Mouse (Mus musculus) midbrain, embryonic 11.5 days (tissue): ENCODE measurements around the gene Urgcp. TPM values are rescaled to one million over a fixed set of nuclear protein-coding genes. Genes with fewer than 3 reads are reported as not detected.

ENCODE experiments used
- ATAC-seq: fragments of 200-750 bp; cut with Nextera tagmentation; 2 replicates; pipeline ENCODE4 v1.8.0; 2017; ENCODE audit warnings: moderate TSS enrichment, moderate library complexity; ENCODE audit not compliant: low FRiP score
- DNase-seq: peaks from one replicate; pipeline ENCODE4 v3.0.0; 2015; ENCODE audit warnings: low spot score; ENCODE audit errors: missing footprints
- H3K27ac ChIP-seq: fragments of 300-500 bp; sonication (generic); 2 replicates; pipeline ENCODE4 v1.5.1; 2014; ENCODE audit warnings: low read depth, low read length
- H3K27me3 ChIP-seq: fragments of 300-500 bp; sonication (generic); 2 replicates; pipeline ENCODE4 v1.6.1; 2014; ENCODE audit warnings: mild to moderate bottlenecking, low read length, moderate library complexity, mixed read lengths; ENCODE audit not compliant: control insufficient read depth, insufficient read depth
- H3K36me3 ChIP-seq: fragments of 300-500 bp; sonication (generic); 2 replicates; pipeline ENCODE4 v1.6.1; 2014; ENCODE audit warnings: mild to moderate bottlenecking, low read length, moderate library complexity, mixed read lengths; ENCODE audit not compliant: control insufficient read depth, insufficient read depth
- H3K4me1 ChIP-seq: fragments of 300-500 bp; sonication (generic); 2 replicates; pipeline ENCODE4 v1.6.1; 2014; ENCODE audit warnings: low read length; ENCODE audit not compliant: control insufficient read depth, insufficient read depth
- H3K4me2 ChIP-seq: fragments of 300-500 bp; sonication (generic); 2 replicates; pipeline ENCODE4 v1.6.1; 2014; ENCODE audit warnings: mild to moderate bottlenecking, moderate library complexity
- H3K4me3 ChIP-seq: fragments of 300-500 bp; sonication (generic); 2 replicates; pipeline ENCODE4 v1.5.1; 2014; ENCODE audit warnings: low read depth, low read length
- H3K9ac ChIP-seq: fragments of 300-500 bp; sonication (generic); 2 replicates; pipeline ENCODE4 v1.6.1; 2014; ENCODE audit warnings: low read length
- H3K9me3 ChIP-seq: fragments of 300-500 bp; sonication (generic); 2 replicates; pipeline ENCODE4 v1.6.1; 2016; ENCODE audit warnings: low read length; ENCODE audit not compliant: control insufficient read depth
- WGBS: fragments of 180-500 bp; shearing (Covaris S2); extraction: QIAGEN DNeasy Blood & Tissue Kit; methylation state at CpG from one replicate; pipeline ENCODE4 v1.1.7; 2014; 5-methylcytosine and 5-hydroxymethylcytosine counted together
- polyA plus RNA-seq: library from polyadenylated mRNA; unstranded; fragments of >200 nt; fragmentation: Nextera tagmentation; extraction: Ambion mirVana; gene quantifications from 2 replicates; pipeline ENCODE4 v1.2.1, GENCODE M21; 2014

Urgcp gene
- polyA plus RNA-seq, 1 experiment from 2014 or later: 11.7 TPM

DNA sequence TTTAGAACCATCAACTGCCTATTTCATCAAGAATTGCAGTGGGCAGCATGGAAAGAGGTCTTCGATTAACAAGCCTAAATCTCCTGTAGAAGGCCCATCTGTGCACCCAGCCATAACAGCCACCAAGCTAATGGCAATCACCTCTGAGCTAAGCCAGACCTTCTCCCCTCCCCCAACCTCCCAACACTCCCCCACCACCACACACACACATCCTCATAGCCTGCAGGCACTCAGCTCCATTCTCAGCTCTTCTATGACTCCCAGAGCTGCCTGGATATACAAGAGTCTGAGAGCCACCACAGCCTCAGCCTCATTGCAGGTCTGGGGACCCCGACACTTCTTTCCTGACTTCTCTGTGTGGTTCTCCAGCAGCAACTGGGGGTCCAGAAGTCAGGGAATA, 8.4 kb downstream of the Urgcp start:
- Histone ChIP-seq H3K9ac (no peak overlapping the region), H3K4me2 (no peak overlapping the region), H3K9me3 (no peaks in the 10 kb centered on the region), H3K4me3 (no peak overlapping the region), H3K27ac (no peak overlapping the region), H3K27me3 (no peaks in the 10 kb centered on the region), H3K36me3 (peaks cover 5% of the 10 kb centered on the region; the same call in 1 of the 2 replicates), H3K4me1 (no peaks in the 10 kb centered on the region)
- WGBS: 77% methylated on average over 2 of the region's 2 CpGs
- DNase-seq: no peak
- ATAC-seq: no peak

DNA sequence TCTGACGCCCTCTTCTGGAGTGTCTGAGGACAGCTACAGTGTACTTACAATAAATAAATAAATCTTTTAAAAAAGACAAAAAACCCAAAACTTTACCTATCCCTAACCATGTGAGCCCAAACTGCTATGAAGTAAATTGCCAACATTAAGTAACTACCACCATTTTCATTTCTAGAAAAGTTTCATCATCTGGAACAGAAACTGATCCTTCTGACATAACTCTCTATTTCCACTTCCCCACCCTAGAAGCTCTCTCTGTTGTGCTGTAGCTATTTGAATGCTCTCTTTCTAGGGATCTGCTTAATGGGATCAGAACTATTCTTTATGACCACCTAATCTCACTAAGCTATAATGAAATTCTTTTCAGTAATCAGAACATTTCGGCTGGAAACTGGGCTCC, 17.2 kb downstream of the Urgcp start:
- Histone ChIP-seq H3K4me1 (peaks cover 7% of the 10 kb centered on the region; the same call in 1 of the 2 replicates), H3K36me3 (no peaks in the 10 kb centered on the region), H3K27me3 (no peaks in the 10 kb centered on the region; the same call in 1 of the 2 replicates), H3K27ac (no peak overlapping the region), H3K4me3 (no peak overlapping the region), H3K4me2 (no peak overlapping the region), H3K9me3 (no peaks in the 10 kb centered on the region), H3K9ac (no peak overlapping the region)
- no peak for ATAC-seq
- DNase-seq: no peak
- WGBS: 84% methylated on average over 2 of the region's 2 CpGs

DNA sequence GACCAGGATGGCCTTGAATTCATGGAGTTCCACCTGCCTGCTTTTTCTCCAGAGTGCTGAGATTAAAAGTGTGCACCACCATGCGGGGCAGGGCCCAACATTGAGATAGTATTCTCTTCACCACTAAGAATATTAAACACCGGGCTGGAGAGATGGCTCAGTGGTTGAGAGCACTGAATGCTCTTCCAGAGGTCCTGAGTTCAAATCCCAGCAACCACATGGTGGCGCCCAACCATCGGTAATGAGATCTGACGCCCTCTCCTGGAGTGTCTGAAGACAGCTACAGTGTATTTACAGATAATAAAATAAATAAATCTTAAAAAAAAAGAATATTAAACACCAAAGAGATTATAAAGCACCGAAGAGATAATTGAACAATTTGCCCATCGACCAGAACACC, 20.1 kb downstream of the Urgcp start:
- Histone ChIP-seq H3K36me3 (no peaks in the 10 kb centered on the region), H3K27ac (no peak overlapping the region), H3K4me3 (no peak overlapping the region), H3K4me2 (no peak overlapping the region), H3K9me3 (no peaks in the 10 kb centered on the region), H3K9ac (no peak overlapping the region), H3K4me1 (peaks cover 7% of the 10 kb centered on the region; the same call in 1 of the 2 replicates), H3K27me3 (no peaks in the 10 kb centered on the region; the same call in 1 of the 2 replicates)
- WGBS: 78% methylated on average over 7 of the region's 7 CpGs
- ATAC-seq (no peak), DNase-seq (no peak)

DNA sequence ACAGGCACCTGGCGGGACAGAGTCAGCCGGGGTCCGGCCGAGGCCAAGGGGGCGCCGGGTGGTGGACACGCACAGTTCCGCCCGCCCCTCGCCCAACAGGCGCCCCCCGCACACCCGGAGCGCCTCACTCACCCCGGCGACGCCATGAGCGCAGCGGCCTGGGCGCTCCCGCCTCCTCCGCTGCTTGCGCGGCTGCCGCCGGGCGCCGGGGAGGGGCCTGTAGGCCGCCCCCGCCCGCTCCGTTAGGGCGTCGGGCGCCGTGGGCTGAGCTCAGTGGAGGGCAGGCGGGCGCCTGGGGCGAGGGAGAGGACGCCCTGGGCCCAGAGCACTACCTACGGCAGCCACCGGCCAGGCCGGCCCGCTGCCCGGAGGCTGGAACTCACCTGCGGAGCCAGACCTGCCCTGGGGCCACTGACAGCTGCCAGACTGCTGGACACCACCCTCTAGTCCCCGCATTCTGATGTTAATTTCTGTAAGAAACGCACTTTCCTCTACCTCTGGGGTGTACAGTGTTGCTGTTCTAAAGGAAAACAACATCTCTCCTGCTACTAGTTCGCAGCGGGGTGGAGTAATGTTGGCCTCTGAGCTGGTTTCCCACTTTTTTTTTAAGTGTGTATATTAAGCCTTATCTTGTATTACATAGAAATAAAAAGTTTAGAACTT, 21.1 kb downstream of the Urgcp start:
- Histone ChIP-seq H3K4me1 (peaks cover 7% of the 10 kb centered on the region; the same call in 1 of the 2 replicates), H3K27me3 (no peaks in the 10 kb centered on the region; the same call in 1 of the 2 replicates), H3K4me3 (peak overlapping the region; percentile 72), H3K27ac (no peak overlapping the region; the same call in 1 of the 2 replicates), H3K36me3 (no peaks in the 10 kb centered on the region), H3K9me3 (no peaks in the 10 kb centered on the region), H3K9ac (peak overlapping the region; percentile 90), H3K4me2 (peak overlapping the region; percentile 96)
- DNase-seq: peak; percentile 92
- WGBS: 1% methylated on average over 45 of the region's 50 CpGs
- ATAC-seq: peak; percentile 90

DNA sequence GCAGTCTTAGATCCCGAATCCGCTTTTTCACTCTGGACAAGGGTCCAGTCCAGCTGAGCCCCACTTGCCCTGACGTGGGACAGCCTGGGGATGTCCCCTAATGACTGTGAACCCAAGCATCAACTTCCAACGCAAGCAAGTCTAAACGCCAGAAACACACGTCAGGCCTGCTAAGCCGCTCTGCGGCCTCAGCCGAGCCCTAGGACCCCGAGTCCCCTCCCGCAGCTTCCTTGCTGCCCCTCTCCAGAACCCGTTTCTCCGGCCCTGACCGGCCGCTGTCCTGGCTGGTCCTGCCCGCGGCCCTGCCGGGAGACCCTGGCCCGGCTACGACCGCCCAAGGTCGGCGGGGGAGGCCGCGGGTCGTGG, 21.6 kb downstream of the Urgcp start:
- peak; percentile 95 for DNase-seq
- peak; percentile 73 for ATAC-seq
- under 1% methylated on average over 25 of the region's 26 CpGs for WGBS

DNA sequence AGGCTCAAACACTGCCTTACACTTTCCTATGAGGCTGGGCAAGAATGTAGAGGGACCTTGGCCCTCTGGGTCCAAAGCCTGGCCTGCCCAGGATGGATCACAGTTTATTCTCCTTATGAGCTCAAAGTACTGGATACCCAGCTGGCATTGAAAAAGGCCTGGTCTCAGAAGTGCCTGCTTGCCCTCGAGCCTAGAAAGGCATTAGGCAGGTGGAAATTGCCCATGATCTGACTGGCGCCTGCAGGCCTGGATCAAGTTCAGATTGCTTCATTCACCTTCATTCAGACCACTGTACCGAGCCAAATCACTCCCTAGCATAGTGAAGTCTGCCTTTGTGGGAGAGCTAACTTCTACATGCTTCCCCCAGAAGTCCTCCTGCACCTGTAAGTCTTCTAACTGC, 22.3 kb downstream of the Urgcp start:
- Histone ChIP-seq H3K27me3 (no peaks in the 10 kb centered on the region), H3K4me3 (no peak overlapping the region), H3K27ac (no peak overlapping the region), H3K4me2 (no peak overlapping the region), H3K9me3 (no peaks in the 10 kb centered on the region), H3K4me1 (peaks cover 7% of the 10 kb centered on the region; the same call in 1 of the 2 replicates), H3K9ac (no peak overlapping the region), H3K36me3 (no peaks in the 10 kb centered on the region)
- 82% methylated on average over 3 of the region's 3 CpGs for WGBS
- no peak for ATAC-seq
- no peak for DNase-seq

More for the DNA sequence above, 21.6 kb downstream of the Urgcp start:
- Histone ChIP-seq H3K4me3 (peak overlapping the region; percentile 72), H3K27me3 (no peaks in the 10 kb centered on the region; the same call in 1 of the 2 replicates), H3K9me3 (no peaks in the 10 kb centered on the region), H3K4me1 (peaks cover 7% of the 10 kb centered on the region; the same call in 1 of the 2 replicates), H3K9ac (peak overlapping the region; percentile 90), H3K27ac (no peak overlapping the region; the same call in 1 of the 2 replicates), H3K36me3 (no peaks in the 10 kb centered on the region), H3K4me2 (peak overlapping the region; percentile 96)

DNA sequence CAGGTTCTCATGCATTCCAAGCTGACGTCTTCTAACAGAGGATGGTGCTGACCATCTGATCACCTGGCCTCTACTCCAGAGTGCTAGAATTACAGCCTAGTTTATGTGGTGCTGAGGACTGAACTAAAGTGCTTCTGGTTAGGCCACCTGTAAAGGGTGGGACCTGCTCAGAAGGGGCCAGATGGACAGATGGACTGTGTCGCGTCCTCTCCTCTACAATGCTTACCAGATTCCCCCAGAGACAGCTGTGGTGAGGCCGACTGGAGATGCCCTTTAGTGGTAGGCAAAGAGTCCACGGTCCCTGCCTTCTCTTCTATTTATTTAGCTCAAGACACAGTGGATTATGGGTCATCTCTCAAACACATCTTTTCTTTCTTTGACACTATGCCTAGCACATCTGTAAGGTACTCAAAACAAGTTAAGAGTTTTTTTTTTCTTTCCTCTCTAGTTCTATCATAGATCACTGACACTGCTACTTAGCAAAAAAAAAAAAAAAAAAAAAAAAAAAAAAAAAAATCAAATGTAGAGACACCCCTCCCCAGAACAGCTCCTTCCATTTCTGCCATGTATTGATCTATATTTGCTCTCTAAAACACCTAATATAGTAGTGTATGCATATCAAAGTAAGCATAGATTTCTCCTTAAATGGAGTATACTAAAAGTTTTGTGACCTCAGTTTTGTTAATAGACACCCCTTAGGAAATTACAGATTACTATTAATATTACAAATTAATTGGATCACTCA, 23.1 kb downstream of the Urgcp start:
- H3K9me3 ChIP-seq: no peaks in the 10 kb centered on the region
- ATAC-seq: no peak

DNA sequence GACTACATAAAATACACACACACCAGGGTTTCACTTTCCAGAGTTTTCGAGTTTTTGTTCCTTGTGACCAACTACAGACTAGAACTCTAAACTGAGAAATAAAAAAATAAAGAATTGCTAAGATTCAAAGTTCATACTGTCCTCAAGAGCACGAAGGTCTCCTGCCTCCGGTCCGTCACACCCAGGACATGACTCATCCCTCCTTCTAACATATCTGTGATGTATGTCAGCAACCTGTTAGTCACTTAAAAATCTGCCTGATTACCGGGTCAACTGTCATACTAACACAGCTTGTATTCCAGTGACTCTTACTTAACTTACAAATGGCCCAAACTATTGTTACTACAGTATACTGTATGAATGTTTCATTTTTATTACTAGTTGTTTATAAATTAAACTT, 25.0 kb downstream of the Urgcp start:
- Histone ChIP-seq H3K4me3 (no peak overlapping the region), H3K36me3 (no peaks in the 10 kb centered on the region), H3K27me3 (no peaks in the 10 kb centered on the region), H3K4me2 (no peak overlapping the region), H3K4me1 (peaks cover 7% of the 10 kb centered on the region; the same call in 1 of the 2 replicates), H3K9me3 (no peaks in the 10 kb centered on the region), H3K27ac (no peak overlapping the region), H3K9ac (no peak overlapping the region)
- 89% methylated on average over 5 of the region's 5 CpGs for WGBS
- no peak for DNase-seq
- ATAC-seq: no peak

More for the DNA sequence above, 23.1 kb downstream of the Urgcp start:
- DNase-seq: no peak
- Histone ChIP-seq H3K9ac (no peak overlapping the region), H3K4me1 (peaks cover 7% of the 10 kb centered on the region; the same call in 1 of the 2 replicates), H3K36me3 (no peaks in the 10 kb centered on the region), H3K4me2 (no peak overlapping the region), H3K4me3 (no peak overlapping the region), H3K27me3 (no peaks in the 10 kb centered on the region), H3K27ac (no peak overlapping the region)
- 76% methylated on average over 5 of the region's 5 CpGs for WGBS

DNA sequence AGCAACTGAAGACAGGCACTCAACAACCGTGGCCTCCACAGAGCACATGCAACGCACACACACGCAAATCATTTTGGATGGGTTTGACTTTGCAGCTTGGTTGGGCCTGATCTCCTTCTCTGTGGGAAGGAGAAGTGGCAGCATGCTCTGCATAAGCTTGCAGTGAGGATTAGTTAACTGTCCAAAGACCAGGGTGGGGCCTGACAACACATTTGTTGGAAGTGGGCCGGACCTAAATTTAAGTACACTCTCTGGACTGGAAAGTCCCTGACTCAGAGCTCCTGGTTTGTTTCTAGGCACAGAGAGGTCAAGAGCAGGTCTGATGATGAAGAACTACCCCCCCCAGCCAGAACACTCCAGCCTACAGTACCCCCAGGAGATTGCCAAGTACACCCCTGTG, 27.9 kb downstream of the Urgcp start:
- H3K4me1 ChIP-seq: no peaks in the 10 kb centered on the region
- H3K27me3 ChIP-seq: no peaks in the 10 kb centered on the region
- no peak overlapping the region for H3K4me2 ChIP-seq
- no peak overlapping the region for H3K27ac ChIP-seq
- H3K9me3 ChIP-seq: no peaks in the 10 kb centered on the region
- WGBS: 93% methylated on average over 4 of the region's 4 CpGs
- no peak for DNase-seq
- H3K36me3 ChIP-seq: no peaks in the 10 kb centered on the region
- no peak overlapping the region for H3K9ac ChIP-seq
- no peak for ATAC-seq
- no peak overlapping the region for H3K4me3 ChIP-seq
